Mouse (Mus musculus): ENCODE measurements around the gene Crk.

Gene Crk

GRCm38 (mm10) chr11:75738477-75738821, 59.4 kb downstream of the Crk start:
- DNase-seq (ENCODE audit: low read depth, low spot score), result no peak

GRCm38 (mm10) chr11:75740204-75740603, 61.1 kb downstream of the Crk start:
- no peak for DNase-seq (ENCODE audit: low read depth, low spot score)

- no peak for DNase-seq (ENCODE audit: low read depth, low spot score)
Measured at GRCm38 (mm10) chr11:75741615-75742014, 62.6 kb downstream of the Crk start.

- no peak for DNase-seq (ENCODE audit: low read depth, low spot score)
Measured at GRCm38 (mm10) chr11:75744761-75745160, 65.7 kb downstream of the Crk start.

GRCm38 (mm10) chr11:75750537-75750936, 71.5 kb downstream of the Crk start:
- DNase-seq (ENCODE audit: low read depth, low spot score), result no peak

GRCm38 (mm10) chr11:75751082-75751481, 72.0 kb downstream of the Crk start:
- DNase-seq (ENCODE audit: low read depth, low spot score), result no peak

Data from retina, adult 2 months (tissue).